Mouse (Mus musculus): ENCODE measurements around the gene Gramd4.

- TF ChIP-seq CTCF (IDR thresholded peaks at IDR 0.05; ENCODE audit: low read depth) (no peak), EP300 (IDR thresholded peaks at IDR 0.05; ENCODE audit: low read depth) (peak; percentile 48; the same call in 1 of the 2 replicates)
Measured at GRCm38 (mm10) chr15:86104401-86105344, 47.2 kb downstream of the Gramd4 start.

Measured in heart, postnatal 0 days (tissue).